Mouse (Mus musculus) cortical plate, adult 2 months (tissue): Measurements from ENCODE around the gene Pold2. TPM values are rescaled to one million over a fixed set of nuclear protein-coding genes. Genes with fewer than 3 reads are reported as not detected.

Source experiments
- H3K27ac ChIP-seq: fragments of 200-500 bp; 2 replicates; pipeline ENCODE4 v1.5.1; 2012; ENCODE audit warnings: low read length, control low read depth, inconsistent platforms; ENCODE audit not compliant: insufficient read depth
- H3K4me1 ChIP-seq: fragments of 200-500 bp; 2 replicates; pipeline ENCODE4 v1.6.1; 2011; ENCODE audit warnings: low read length; ENCODE audit not compliant: control insufficient read depth, insufficient read depth
- H3K4me3 ChIP-seq: fragments of 200-500 bp; 2 replicates; pipeline ENCODE4 v1.5.1; 2011; ENCODE audit warnings: mild to moderate bottlenecking, low read length, control low read depth; ENCODE audit not compliant: insufficient read depth
- CTCF ChIP-seq: fragments of 200-500 bp; IDR thresholded peaks from 2 replicates; pipeline ENCODE4 v1.5.1; 2011; ENCODE audit warnings: mild to moderate bottlenecking, control low read depth, low read length; ENCODE audit not compliant: insufficient read depth; ENCODE audit errors: extremely low read depth
- POLR2A ChIP-seq: fragments of 200-500 bp; IDR thresholded peaks from 2 replicates; pipeline ENCODE4 v1.6.1; 2011; ENCODE audit warnings: mild to moderate bottlenecking, low read length, control low read depth; ENCODE audit not compliant: insufficient read depth; ENCODE audit errors: extremely low read depth
- polyA plus RNA-seq: library from polyadenylated mRNA; depleted of rRNA; stranded (reverse); fragments of >200 nt; gene quantifications from 2 replicates; pipeline ENCODE4 v1.2.3, GENCODE M21; 2012

Pold2 gene
- polyA plus RNA-seq, 1 experiment, result 26.3 TPM

DNA sequence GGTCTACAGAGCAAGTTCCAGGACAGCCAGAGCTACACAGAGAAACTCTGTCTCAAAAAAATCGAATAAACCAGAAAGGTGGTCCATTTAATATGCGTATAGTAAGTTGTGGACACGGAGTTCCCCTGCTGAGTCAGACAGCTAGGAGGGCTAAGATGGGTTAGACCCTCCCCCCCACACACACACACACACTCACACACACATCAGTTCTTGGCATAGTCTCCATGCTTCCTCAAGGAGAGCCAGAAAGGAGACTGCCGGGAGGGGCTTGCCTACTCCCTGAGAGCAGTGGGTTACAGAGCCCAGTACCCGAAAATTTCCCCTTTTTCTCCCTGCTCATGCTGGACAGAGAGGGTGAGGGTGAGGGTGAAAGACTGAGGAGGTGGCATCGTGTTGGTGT is 17.5 kb downstream of the Pold2 start:
- no peak overlapping the region for H3K27ac ChIP-seq
- TF ChIP-seq POLR2A, result no peak
- no peak for TF ChIP-seq CTCF
- H3K4me3 ChIP-seq, result no peak overlapping the region
- no peaks in the 10 kb centered on the region for H3K4me1 ChIP-seq

DNA sequence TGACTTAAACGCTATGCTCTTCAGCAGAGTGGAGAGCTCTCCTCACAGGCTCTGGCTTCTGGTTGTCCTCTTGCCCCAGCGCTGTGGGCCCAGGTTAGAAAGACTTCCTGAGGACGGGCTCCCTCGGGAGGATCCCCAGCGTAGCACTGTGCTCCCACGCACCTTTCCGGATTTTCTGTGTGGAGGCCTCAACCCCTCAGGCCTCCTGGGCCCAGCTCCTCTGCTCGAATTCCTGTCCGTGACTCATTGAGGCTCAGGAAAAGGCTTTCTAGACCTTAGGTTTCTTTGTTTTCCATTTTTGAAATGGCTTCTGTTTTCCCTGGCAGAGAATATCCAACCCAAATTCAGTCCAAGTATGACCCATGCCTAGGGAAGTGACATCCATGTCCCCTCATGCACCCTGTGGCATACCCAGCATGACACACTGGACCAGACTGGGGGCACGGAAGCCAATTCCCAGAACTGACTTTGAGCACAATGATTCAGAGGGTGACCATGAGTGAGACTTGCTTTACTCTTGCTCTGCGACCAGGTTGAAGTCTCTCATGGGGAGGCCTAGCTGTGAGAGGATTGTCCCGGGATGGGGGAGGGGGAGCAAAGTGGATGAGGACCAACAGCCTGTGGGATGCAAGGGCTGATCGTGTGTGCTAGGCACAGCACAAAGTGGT is 18.1 kb downstream of the Pold2 start:
- H3K4me3 ChIP-seq, result no peak overlapping the region
- no peaks in the 10 kb centered on the region for H3K4me1 ChIP-seq
- no peak overlapping the region for H3K27ac ChIP-seq
- TF ChIP-seq CTCF (no peak), POLR2A (no peak)

DNA sequence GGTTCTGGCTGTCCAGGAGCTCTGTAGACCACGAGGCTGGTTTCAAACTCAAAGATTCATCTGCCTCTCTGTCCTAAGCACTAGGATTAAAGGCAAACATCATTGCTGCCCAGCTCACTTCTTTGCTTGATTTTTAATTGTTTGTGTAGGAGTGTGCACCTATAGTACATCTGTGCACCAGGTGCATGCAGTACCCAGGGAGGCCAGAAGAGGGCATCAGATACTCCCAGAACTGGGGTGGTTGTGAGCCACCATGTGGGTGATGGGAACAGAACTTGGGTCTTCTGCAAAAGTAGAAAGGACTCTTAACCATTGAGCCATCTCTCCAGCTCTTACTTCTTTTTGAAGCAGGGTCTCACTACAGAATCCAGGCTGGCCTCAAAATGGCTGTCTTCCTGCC is 19.4 kb downstream of the Pold2 start:
- H3K27ac ChIP-seq, result no peak overlapping the region
- H3K4me3 ChIP-seq, result no peak overlapping the region
- TF ChIP-seq CTCF (no peak), POLR2A (no peak)
- H3K4me1 ChIP-seq, result no peaks in the 10 kb centered on the region

DNA sequence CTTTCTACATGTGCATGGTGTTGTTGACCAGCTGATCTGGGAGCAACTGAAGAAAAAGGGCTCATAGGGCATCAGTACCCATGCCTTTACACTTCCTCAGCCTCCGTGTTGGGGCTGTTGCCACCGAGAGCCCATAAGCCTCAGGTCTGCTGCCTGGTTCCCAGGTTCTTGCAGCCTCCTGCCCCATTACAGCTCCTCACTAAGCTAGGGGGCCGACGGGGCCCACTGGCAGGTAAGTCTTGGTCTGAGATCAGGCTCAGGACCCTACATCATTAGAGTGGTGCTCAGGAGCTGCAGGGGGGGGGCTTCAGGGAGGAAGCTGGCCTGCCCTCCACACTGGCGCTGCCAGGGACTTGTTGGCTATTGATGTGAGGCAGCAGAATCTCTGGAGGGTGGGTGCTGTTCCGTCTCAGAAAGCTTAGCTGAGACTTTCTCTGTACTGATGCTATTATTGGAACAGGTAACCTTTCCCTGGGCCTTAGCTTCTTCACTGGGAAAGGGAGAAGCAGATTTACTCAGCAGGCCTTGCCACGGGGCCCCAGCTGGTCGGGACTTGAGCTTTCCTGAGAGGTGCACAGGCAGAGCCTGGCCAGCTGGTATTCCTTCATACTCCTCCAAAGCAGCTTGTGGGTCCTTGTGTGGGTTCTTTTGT is 21.5 kb downstream of the Pold2 start:
- no peaks in the 10 kb centered on the region for H3K4me1 ChIP-seq
- peak overlapping the region; percentile 41 for H3K27ac ChIP-seq
- no peak for TF ChIP-seq POLR2A
- no peak for TF ChIP-seq CTCF
- no peak overlapping the region for H3K4me3 ChIP-seq

DNA sequence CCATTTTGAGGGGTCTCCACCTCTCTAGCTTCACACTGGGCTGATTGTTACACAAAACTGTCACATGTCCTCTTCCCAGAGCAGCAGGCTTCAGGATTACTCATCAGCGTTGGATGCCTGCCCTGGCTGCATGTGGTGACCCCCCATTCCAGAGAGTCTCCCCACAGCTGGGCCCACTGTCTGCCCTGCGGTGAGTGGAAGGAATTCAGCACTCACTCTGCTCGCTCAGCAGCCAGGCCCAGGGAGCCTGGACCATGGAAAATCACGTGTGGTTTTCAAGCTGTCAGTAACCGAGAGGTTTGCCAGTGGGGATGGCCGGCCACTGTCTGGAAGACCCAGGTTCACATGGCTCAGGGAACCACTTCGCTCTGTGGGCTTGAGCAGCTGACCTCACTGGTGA is 22.2 kb downstream of the Pold2 start:
- Histone ChIP-seq H3K27ac (peak overlapping the region; percentile 84), H3K4me1 (no peaks in the 10 kb centered on the region), H3K4me3 (no peak overlapping the region)
- no peak for TF ChIP-seq POLR2A

DNA sequence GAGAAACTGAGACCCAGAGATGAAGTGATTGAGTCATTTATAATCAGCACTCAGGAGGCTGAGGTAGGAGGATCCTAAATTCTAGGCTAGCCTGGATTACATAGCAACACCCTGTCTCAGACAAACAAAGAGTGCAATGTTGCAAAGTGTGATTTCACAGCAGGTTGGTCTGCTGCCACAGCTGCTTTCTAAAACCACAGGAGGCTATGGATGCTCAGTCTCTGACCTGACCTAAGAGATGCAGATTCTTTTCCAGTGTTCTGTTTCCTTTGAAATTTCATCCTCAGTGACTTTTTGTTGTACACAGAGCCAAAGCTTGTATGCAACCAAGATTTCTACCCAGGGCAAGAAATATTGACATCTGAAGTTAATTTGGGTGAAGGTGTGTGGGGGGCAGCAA is 22.6 kb downstream of the Pold2 start:
- no peak for TF ChIP-seq CTCF
- no peak for TF ChIP-seq POLR2A
- Histone ChIP-seq H3K4me3 (no peak overlapping the region), H3K4me1 (no peaks in the 10 kb centered on the region), H3K27ac (peak overlapping the region; percentile 84; the same call in 1 of the 2 replicates)

DNA sequence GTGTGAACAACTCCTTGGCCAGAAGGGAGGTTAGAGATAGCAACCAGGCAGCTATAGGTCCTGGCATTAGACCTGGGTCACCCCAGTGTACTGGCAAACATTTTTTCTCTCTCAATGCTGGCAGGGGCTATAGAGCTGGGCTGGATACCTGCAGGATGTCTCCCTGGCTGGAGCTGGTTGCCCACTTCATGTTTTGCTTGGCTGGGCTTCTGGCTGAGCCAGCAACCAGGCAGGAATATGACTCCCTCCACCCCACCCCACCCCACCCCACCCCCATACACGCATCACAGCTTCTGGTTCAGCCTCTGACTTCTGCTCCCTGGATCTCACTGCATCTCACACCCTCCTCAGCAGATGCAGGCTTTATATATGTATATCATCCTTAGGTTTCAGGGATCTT is 25.8 kb downstream of the Pold2 start:
- Histone ChIP-seq H3K27ac (no peak overlapping the region), H3K4me3 (no peak overlapping the region), H3K4me1 (no peaks in the 10 kb centered on the region; the same call in 1 of the 2 replicates)
- no peak for TF ChIP-seq CTCF
- no peak for TF ChIP-seq POLR2A

DNA sequence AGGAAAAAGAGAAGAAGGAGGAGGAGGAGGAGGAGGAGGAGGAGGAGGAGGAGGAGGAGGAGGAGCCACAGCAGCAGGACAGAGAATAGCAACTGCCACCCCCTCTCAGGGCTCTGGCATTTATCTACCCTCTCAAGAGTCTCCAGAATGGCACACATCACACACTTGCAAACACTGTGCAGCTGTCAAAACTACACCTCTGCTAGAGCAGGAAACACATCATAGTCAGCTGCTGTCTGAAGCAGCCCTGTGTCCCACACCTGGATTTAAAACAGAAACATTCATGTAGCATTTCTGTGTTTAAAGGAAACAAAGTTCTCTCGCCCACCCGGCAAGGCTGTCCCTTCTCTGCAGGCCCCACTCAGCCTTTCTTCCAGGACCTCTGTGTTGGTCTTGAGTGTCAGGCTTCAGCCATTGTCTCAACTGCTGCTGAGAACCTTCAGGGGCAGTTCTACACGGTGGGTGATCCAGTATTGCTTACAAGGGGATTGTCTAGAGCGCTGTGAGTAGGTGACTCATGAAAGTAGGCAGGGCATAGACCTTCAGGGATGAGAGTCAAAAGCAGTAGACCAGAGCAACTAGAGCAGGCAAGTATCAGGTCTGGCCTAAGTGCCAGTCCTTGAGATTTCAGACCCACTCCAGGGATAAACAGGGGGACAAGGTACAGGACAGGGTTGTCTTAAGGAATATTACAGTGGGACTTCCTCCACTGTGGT is 26.9 kb downstream of the Pold2 start:
- no peaks in the 10 kb centered on the region; the same call in 1 of the 2 replicates for H3K4me1 ChIP-seq
- no peak overlapping the region for H3K27ac ChIP-seq
- H3K4me3 ChIP-seq, result no peak overlapping the region
- TF ChIP-seq CTCF, result no peak
- no peak for TF ChIP-seq POLR2A

DNA sequence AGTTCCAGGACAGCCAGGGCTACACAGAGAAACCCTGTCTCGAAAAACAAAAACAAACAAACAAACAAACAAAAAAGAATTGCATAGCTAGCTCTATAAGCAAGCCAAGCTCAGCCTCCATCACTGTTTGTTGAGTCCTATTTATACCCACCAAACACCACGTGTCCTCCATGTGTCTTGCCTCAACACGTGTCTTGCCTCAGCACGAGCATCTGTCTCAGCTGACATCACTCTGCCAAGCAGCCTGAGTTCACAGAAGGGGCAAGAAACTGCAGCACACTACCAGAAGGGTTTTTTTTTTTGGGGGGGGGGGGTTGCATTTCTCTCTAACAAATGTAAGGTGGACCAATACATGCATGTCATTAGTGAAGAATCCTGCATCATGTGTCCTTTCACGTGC is 27.6 kb downstream of the Pold2 start:
- Histone ChIP-seq H3K27ac (no peak overlapping the region), H3K4me3 (no peak overlapping the region)
- no peak for TF ChIP-seq CTCF

DNA sequence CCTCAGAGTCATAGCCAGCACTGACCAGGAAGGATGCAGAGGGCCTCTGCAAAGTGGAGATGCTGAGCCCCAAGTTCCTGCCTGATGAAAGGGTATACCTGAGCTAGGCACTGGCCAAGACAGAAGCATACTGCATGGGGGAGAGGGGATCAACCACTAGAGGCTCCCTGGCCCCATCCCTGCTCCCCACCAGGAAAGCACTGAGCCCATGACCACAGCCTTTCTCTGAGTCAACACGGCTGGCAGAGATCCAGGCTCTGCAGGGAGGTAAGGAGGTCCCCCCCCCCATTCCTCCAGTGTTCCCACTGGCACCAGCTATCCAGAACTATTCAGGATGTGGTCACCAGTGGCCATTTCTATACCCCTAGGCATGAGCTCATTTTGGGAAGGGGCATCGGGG is 28.8 kb downstream of the Pold2 start:
- Histone ChIP-seq H3K4me1 (no peaks in the 10 kb centered on the region; the same call in 1 of the 2 replicates), H3K27ac (no peak overlapping the region), H3K4me3 (no peak overlapping the region)
- TF ChIP-seq CTCF (no peak), POLR2A (no peak)

More for the DNA sequence above, 27.6 kb downstream of the Pold2 start:
- H3K4me1 ChIP-seq, result no peaks in the 10 kb centered on the region; the same call in 1 of the 2 replicates
